Mouse (Mus musculus): ENCODE results near the gene Trmu. TPM values are rescaled to one million over a fixed set of nuclear protein-coding genes. Genes with fewer than 3 reads are reported as not detected.
A peak's percentile ranks its signal among the peaks of the same experiment; 100 is the strongest.

Trmu gene
- polyA plus RNA-seq (2012) = 1.6 and 1.9 TPM in 2 replicates

- TF ChIP-seq GATA1 (IDR thresholded peaks at IDR 0.05; ENCODE audit: low read length) = no peak
- Histone ChIP-seq H3K27me3 (ENCODE audit: control insufficient read depth) (no peaks in the 10 kb centered on the region), H3K4me3 (replicated peaks) (peak within 1 kb of the TSS; percentile 71), H3K9me3 (ENCODE audit: control insufficient read depth, low read length) (no peaks in the 10 kb centered on the region), H3K4me1 (ENCODE audit: control insufficient read depth) (peaks cover 23% of the 10 kb centered on the region), H3K36me3 (ENCODE audit: control insufficient read depth) (peaks cover 58% of the 10 kb centered on the region)
These were observed at the start of gene Trmu for GRCm38 (mm10) chr15:85878848-85879497. Gene Trmu (plus strand): TSS chr15:85879312.

DNA sequence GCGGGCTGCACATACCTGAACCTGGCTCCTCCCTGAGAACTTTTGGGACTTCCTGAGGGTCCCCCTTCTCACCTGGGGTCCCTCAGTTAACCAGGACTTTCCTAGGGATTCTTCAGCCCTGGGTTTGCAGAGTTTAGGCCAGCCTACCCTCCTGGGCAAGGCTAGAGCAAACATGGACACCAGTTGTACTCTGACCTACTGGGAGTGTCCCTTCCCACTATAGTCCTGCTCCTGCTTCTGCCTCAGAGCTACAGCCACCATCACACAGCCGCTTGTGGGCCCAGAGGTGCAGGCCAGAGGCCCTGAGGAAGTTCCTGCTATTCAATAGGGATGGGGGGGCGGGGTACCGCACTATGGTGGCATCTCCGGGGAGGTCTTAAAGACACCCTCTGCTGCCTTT is 49.6 kb upstream of the Trmu start:
- no peaks in the 10 kb centered on the region for H3K9me3 ChIP-seq (ENCODE audit: control insufficient read depth, low read length)
- no peak overlapping the region for H3K4me3 ChIP-seq (replicated peaks)
- H3K4me1 ChIP-seq (ENCODE audit: control insufficient read depth) = peaks cover 48% of the 10 kb centered on the region
- H3K27me3 ChIP-seq (ENCODE audit: control insufficient read depth) = no peaks in the 10 kb centered on the region
- TF ChIP-seq GATA1 (IDR thresholded peaks at IDR 0.05; ENCODE audit: low read length) (no peak), TAL1 (IDR thresholded peaks at IDR 0.05; ENCODE audit: low read length) (no peak)
- H3K36me3 ChIP-seq (ENCODE audit: control insufficient read depth) = peaks cover 1% of the 10 kb centered on the region; the same call in 1 of the 2 replicates

GRCm38 (mm10) chr15:85831954-85832590 is 47.0 kb upstream of the Trmu start, which contains the start of gene Ttc38:
Gene Ttc38 (plus strand): TSS chr15:85832306.
- no peaks in the 10 kb centered on the region for H3K27me3 ChIP-seq (ENCODE audit: control insufficient read depth)
- H3K36me3 ChIP-seq (ENCODE audit: control insufficient read depth) = peaks cover 2% of the 10 kb centered on the region; the same call in 1 of the 2 replicates
- no peaks in the 10 kb centered on the region for H3K9me3 ChIP-seq (ENCODE audit: control insufficient read depth, low read length)
- TF ChIP-seq TAL1 (IDR thresholded peaks at IDR 0.05; ENCODE audit: low read length) (no peak), GATA1 (IDR thresholded peaks at IDR 0.05; ENCODE audit: low read length) (no peak)
- H3K4me1 ChIP-seq (ENCODE audit: control insufficient read depth) = peaks cover 37% of the 10 kb centered on the region
- peak within 1 kb of the TSS; percentile 75 for H3K4me3 ChIP-seq (replicated peaks)

GRCm38 (mm10) chr15:85832599-85832998 is 46.5 kb upstream of the Trmu start:
- peaks cover 32% of the 10 kb centered on the region for H3K4me1 ChIP-seq (ENCODE audit: control insufficient read depth)
- peaks cover 2% of the 10 kb centered on the region; the same call in 1 of the 2 replicates for H3K36me3 ChIP-seq (ENCODE audit: control insufficient read depth)

DNA sequence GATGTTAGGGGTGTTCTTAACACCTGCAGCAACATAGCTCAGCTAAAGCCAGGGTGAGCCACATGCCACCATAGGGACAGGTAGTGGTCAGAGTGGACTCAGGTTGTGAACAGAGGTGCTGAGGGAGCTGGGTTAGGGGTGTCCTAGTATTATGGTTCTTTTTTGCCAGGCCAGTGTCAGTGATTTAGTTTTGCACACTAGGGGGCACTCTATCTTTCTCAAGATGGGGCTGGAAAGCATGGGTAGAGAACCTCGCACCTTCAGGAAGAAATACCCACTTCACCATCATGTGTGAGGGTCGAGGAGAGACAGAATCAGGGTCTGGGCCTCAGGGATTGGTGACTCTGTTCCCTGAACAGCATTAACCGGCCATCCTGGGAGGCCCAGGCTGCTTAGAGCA is 43.8 kb upstream of the Trmu start:
- H3K9me3 ChIP-seq (ENCODE audit: control insufficient read depth, low read length) = no peaks in the 10 kb centered on the region
- TF ChIP-seq TAL1 (IDR thresholded peaks at IDR 0.05; ENCODE audit: low read length) (no peak), GATA1 (IDR thresholded peaks at IDR 0.05; ENCODE audit: low read length) (no peak)

More at GRCm38 (mm10) chr15:85832599-85832998, 46.5 kb upstream of the Trmu start:
- Histone ChIP-seq H3K4me3 (replicated peaks) (peak overlapping the region; percentile 75), H3K27me3 (ENCODE audit: control insufficient read depth) (no peaks in the 10 kb centered on the region), H3K9me3 (ENCODE audit: control insufficient read depth, low read length) (no peaks in the 10 kb centered on the region)
- TF ChIP-seq GATA1 (IDR thresholded peaks at IDR 0.05; ENCODE audit: low read length) (no peak), TAL1 (IDR thresholded peaks at IDR 0.05; ENCODE audit: low read length) (no peak)

GRCm38 (mm10) chr15:85836887-85837286 is 42.2 kb upstream of the Trmu start:
- Histone ChIP-seq H3K27me3 (ENCODE audit: control insufficient read depth) (no peaks in the 10 kb centered on the region), H3K9me3 (ENCODE audit: control insufficient read depth, low read length) (no peaks in the 10 kb centered on the region), H3K4me3 (replicated peaks) (no peak overlapping the region), H3K4me1 (ENCODE audit: control insufficient read depth) (peaks cover 30% of the 10 kb centered on the region), H3K36me3 (ENCODE audit: control insufficient read depth) (peaks cover 2% of the 10 kb centered on the region; the same call in 1 of the 2 replicates)
- TF ChIP-seq GATA1 (IDR thresholded peaks at IDR 0.05; ENCODE audit: low read length) (no peak), TAL1 (IDR thresholded peaks at IDR 0.05; ENCODE audit: low read length) (no peak)

More for the DNA sequence above, 43.8 kb upstream of the Trmu start:
- Histone ChIP-seq H3K27me3 (ENCODE audit: control insufficient read depth) (no peaks in the 10 kb centered on the region), H3K4me1 (ENCODE audit: control insufficient read depth) (peaks cover 22% of the 10 kb centered on the region), H3K4me3 (replicated peaks) (no peak overlapping the region), H3K36me3 (ENCODE audit: control insufficient read depth) (peaks cover 2% of the 10 kb centered on the region; the same call in 1 of the 2 replicates)

DNA sequence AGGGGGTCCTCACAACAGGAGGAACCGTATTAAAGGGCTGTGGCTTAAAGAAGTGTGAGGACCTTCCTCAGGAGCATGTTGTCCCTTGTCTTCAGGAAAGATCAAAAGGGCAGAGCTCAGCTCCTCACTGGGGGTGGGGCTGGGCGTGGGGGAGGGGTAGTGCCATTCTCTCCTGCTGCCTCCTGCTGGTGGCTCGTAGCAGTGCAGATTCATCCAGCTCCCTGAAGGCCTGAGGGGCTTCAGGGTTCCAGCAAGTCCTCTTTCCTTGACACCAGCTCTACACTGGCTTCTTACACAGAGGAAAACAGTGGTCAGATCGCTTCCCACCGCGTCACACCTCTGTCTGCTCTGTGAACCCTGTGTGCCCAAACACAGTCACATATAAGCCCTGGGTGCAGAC is 38.1 kb upstream of the Trmu start:
- H3K9me3 ChIP-seq (ENCODE audit: control insufficient read depth, low read length) = no peaks in the 10 kb centered on the region
- H3K36me3 ChIP-seq (ENCODE audit: control insufficient read depth) = peaks cover 15% of the 10 kb centered on the region; the same call in 1 of the 2 replicates
- no peaks in the 10 kb centered on the region for H3K27me3 ChIP-seq (ENCODE audit: control insufficient read depth)
- H3K4me1 ChIP-seq (ENCODE audit: control insufficient read depth) = peaks cover 22% of the 10 kb centered on the region
- no peak for TF ChIP-seq GATA1 (IDR thresholded peaks at IDR 0.05; ENCODE audit: low read length)
- TF ChIP-seq TAL1 (IDR thresholded peaks at IDR 0.05; ENCODE audit: low read length) = no peak
- H3K4me3 ChIP-seq (replicated peaks) = no peak overlapping the region

- H3K4me3 ChIP-seq (replicated peaks) = no peak overlapping the region
- TF ChIP-seq GATA1 (IDR thresholded peaks at IDR 0.05; ENCODE audit: low read length) (no peak), TAL1 (IDR thresholded peaks at IDR 0.05; ENCODE audit: low read length) (no peak)
- peaks cover 21% of the 10 kb centered on the region for H3K4me1 ChIP-seq (ENCODE audit: control insufficient read depth)
- peaks cover 17% of the 10 kb centered on the region; the same call in 1 of the 2 replicates for H3K36me3 ChIP-seq (ENCODE audit: control insufficient read depth)
- H3K27me3 ChIP-seq (ENCODE audit: control insufficient read depth) = no peaks in the 10 kb centered on the region
- H3K9me3 ChIP-seq (ENCODE audit: control insufficient read depth, low read length) = no peaks in the 10 kb centered on the region
These were observed 37.2 kb upstream of the Trmu start for GRCm38 (mm10) chr15:85841796-85842360.

DNA sequence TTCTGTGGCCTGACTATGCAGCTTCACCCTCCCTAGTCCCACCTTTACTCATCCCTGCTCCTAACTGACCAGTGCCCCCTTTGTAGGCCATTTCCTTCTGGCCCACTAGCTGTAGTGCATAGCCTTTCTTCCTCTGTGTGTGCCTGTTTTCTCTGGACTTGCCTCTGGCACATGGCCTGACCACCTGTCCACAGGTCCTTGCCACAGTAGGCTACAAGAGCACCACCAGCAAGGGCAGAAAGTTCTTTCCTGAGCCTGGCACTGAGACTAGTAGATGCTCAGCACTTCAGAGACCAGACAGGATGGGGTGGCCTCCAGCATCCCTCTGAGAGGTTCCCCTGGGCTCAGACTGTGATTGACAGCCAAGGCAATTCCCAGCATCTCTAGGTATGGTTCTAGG is 34.0 kb upstream of the Trmu start:
- Histone ChIP-seq H3K27me3 (ENCODE audit: control insufficient read depth) (no peaks in the 10 kb centered on the region), H3K4me1 (ENCODE audit: control insufficient read depth) (peaks cover 21% of the 10 kb centered on the region), H3K4me3 (replicated peaks) (no peak overlapping the region), H3K9me3 (ENCODE audit: control insufficient read depth, low read length) (no peaks in the 10 kb centered on the region), H3K36me3 (ENCODE audit: control insufficient read depth) (peaks cover 17% of the 10 kb centered on the region; the same call in 1 of the 2 replicates)
- TF ChIP-seq TAL1 (IDR thresholded peaks at IDR 0.05; ENCODE audit: low read length) = no peak
- TF ChIP-seq GATA1 (IDR thresholded peaks at IDR 0.05; ENCODE audit: low read length) = no peak

All from erythroblast, embryonic 14.5 days (primary cell).